Mouse (Mus musculus): Measurements from ENCODE around the gene Slc24a1.

Gene Slc24a1

GRCm38 (mm10) chr9:64937491-64937890 is 13.9 kb downstream of the Slc24a1 start:
- DNase-seq (ENCODE audit: extremely low spot score) = no peak

- peak; percentile 62 for DNase-seq (ENCODE audit: extremely low spot score)
These were observed 14.9 kb downstream of the Slc24a1 start for GRCm38 (mm10) chr9:64936508-64936907.

GRCm38 (mm10) chr9:64934015-64934754 is 17.2 kb downstream of the Slc24a1 start:
- DNase-seq (ENCODE audit: extremely low spot score) = peak; percentile 61

GRCm38 (mm10) chr9:64931751-64932610 is 19.4 kb downstream of the Slc24a1 start:
- no peak for DNase-seq (ENCODE audit: extremely low spot score)

GRCm38 (mm10) chr9:64930256-64930655 is 21.2 kb downstream of the Slc24a1 start:
- DNase-seq (ENCODE audit: extremely low spot score) = no peak

- no peak for DNase-seq (ENCODE audit: extremely low spot score)
These were observed 25.0 kb downstream of the Slc24a1 start for GRCm38 (mm10) chr9:64926201-64926991.

- no peak for DNase-seq (ENCODE audit: extremely low spot score)
These were observed 25.6 kb downstream of the Slc24a1 start for GRCm38 (mm10) chr9:64925771-64926170.

GRCm38 (mm10) chr9:64918560-64918959 is 32.8 kb downstream of the Slc24a1 start:
- DNase-seq (ENCODE audit: extremely low spot score) = peak; percentile 67

- DNase-seq (ENCODE audit: extremely low spot score) = no peak
These were observed 36.8 kb downstream of the Slc24a1 start for GRCm38 (mm10) chr9:64914629-64915028.

- DNase-seq (ENCODE audit: extremely low spot score) = no peak
These were observed 37.4 kb downstream of the Slc24a1 start for GRCm38 (mm10) chr9:64913973-64914372.

GRCm38 (mm10) chr9:64913406-64913805 is 38.0 kb downstream of the Slc24a1 start:
- no peak for DNase-seq (ENCODE audit: extremely low spot score)

GRCm38 (mm10) chr9:64907441-64907840 is 44.0 kb downstream of the Slc24a1 start:
- DNase-seq (ENCODE audit: extremely low spot score) = no peak

GRCm38 (mm10) chr9:64904917-64905640 is 46.3 kb downstream of the Slc24a1 start:
- DNase-seq (ENCODE audit: extremely low spot score) = no peak

- peak; percentile 55 for DNase-seq (ENCODE audit: extremely low spot score)
These were observed 48.0 kb downstream of the Slc24a1 start for GRCm38 (mm10) chr9:64903386-64903785.

- DNase-seq (ENCODE audit: extremely low spot score) = no peak
These were observed 48.5 kb downstream of the Slc24a1 start for GRCm38 (mm10) chr9:64902866-64903265.

- no peak for DNase-seq (ENCODE audit: extremely low spot score)
These were observed 54.8 kb downstream of the Slc24a1 start for GRCm38 (mm10) chr9:64896605-64897004.

GRCm38 (mm10) chr9:64886008-64886407 is 65.4 kb downstream of the Slc24a1 start:
- DNase-seq (ENCODE audit: extremely low spot score) = no peak

All from embryo, embryonic 9.5 days (tissue).